Mouse (Mus musculus): ENCODE results near the gene Dspp.

DNA sequence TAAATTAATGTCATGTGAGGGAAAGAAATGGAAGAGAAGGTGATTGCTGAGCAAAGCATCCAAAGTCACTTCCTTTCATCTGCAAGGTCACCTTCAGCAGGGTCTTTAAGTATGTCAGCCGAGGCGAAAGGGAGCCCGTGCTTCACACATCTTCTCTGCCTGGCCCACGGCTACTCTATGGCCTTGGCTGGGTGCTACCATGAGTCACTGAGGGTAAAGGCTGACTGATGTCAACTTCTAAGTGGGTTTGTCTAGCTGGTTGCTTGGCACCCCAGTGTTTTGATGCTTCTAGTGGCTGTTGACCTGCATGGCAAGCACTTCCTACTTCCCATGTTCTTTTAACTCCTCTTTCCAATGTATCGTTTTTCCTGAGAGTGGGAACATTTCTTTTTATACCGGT is 20.3 kb upstream of the Dspp start:
- TF ChIP-seq CTCF (IDR thresholded peaks at IDR 0.05; ENCODE audit: control insufficient read depth, insufficient read depth, insufficient read length) (no peak), MAX (IDR thresholded peaks at IDR 0.05) (no peak), MYOG (IDR thresholded peaks at IDR 0.05; ENCODE audit: control insufficient read depth, extremely low read depth, insufficient read length) (no peak), MYOD1 (IDR thresholded peaks at IDR 0.05; ENCODE audit: control insufficient read depth, insufficient read length, low read depth) (no peak), CEBPB (IDR thresholded peaks at IDR 0.05; ENCODE audit: low read depth) (no peak), USF1 (IDR thresholded peaks at IDR 0.05; ENCODE audit: low read depth) (no peak), FOSL1 (IDR thresholded peaks at IDR 0.05; ENCODE audit: insufficient read depth, low read length, poor library complexity, severe bottlenecking) (no peak)
